Mouse (Mus musculus) MEL-GATA-1-ER (cell line): ENCODE results near the gene Zc3h10.
"Not testable (repeated sequence)": the region's sequence is repeated elsewhere in the genome, so short reads cannot be mapped to it uniquely, and the experiment has no call there.

Experiments
- DNase-seq: peaks from one replicate; pipeline ENCODE4 v3.0.0-alpha.2; 2012; ENCODE audit warnings: low read depth; ENCODE audit errors: extremely low read depth

The Zc3h10 gene

GRCm38 (mm10) chr10:128555567-128555966 lies 8.0 kb upstream of the Zc3h10 start:
- not testable (repeated sequence) for DNase-seq

- not testable (repeated sequence) for DNase-seq
Observed at GRCm38 (mm10) chr10:128550144-128550823, 2.7 kb upstream of the Zc3h10 start.

DNA sequence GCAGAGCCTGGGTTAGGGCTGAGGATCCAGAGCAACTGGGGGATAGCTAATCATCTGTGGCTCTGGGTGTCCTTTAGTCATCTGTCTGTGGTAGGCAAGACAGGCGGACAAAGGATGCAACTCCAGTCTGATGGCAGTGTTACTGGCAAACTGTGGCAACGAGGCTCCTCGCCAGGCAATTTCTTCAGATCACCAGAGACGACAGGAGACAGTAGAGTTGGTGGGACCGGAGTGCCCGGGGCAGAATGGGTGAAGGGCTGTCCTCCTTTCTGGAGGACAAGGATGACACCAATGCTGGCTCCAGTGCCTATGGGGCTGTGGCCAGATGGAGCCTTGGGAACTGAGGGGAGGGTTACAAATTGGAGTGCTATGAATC lies 2.1 kb upstream of the Zc3h10 start:
- DNase-seq = not testable (repeated sequence)

DNA sequence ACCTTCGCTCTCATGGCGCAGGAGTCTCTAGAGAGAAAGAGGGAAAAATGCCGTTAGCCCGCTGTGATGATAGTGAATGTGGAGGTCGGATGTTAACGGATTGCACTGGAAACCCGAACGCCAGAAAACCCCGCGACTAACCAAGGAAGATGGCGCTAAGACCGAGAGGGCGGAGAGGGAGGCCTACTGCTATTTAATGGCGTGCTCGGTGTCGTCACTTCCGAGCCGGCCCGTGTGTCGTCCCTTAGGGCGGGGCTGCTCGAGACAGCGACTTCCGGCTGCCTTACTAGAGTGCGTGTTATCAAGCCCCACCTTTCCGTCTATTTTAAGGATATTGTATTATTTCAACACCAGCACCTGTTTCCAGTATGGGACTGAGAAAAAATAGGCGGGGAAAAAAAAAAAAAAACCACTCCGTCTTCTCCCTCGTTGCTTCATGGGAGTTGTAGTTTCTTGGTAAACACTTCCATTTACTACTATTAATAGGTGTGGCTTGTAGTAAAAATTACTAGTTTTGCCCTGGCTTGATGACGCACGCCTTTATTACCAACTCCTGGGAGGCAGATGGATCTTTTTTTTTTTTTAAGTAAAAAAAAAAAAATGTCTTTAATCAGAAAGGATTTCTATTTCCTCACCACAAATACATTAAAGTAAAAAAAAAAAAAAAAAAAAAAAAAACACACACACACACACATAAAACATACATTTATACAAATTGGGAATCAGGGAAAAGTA lies 1.5 kb upstream of the Zc3h10 start, which contains the start of gene Rpl41:
Rpl41 (minus strand) TSS at position 359 of the 735 bp plus-strand sequence.
- peak; percentile 99 for DNase-seq

DNA sequence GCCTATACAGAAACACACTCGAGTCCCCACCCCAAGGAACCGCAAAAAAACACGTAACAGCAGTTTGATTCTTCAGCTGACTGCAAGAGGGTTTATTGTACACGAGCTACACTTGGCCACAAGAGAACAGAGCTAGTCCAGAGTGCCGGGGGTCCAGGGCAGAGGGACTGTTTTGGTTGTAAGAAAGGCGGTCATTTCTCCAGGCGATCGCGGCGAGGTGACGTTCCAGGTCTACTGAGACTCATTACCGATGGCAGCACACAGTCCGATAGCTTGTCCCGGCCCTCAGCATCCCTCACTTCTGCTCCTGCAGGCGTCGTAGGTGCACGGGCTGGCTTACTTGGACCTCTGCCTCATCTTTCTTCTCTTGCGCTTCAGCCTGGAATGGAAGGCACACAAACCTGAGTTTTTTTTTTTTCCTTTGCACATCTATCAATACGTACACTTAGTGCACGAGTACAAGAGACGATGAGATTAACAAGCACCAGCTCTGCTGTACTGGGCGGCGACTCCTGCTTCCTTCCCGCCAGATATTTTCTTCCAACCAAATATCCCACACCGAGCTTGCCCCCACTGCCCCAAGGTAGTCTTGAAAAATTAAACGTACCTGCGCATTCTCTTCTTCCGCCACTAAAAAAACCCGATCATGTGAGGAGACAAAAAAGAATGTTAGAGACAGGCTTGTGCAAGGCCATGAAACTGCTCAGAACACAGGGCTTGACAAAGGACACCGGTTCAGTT lies 647 bp upstream of the Zc3h10 start:
- DNase-seq = not testable (repeated sequence)

GRCm38 (mm10) chr10:128546787-128547186 lies 787 bp downstream of the Zc3h10 start:
- no peak for DNase-seq

GRCm38 (mm10) chr10:128546361-128546760 lies 1.2 kb downstream of the Zc3h10 start:
- DNase-seq = peak; percentile 67

DNA sequence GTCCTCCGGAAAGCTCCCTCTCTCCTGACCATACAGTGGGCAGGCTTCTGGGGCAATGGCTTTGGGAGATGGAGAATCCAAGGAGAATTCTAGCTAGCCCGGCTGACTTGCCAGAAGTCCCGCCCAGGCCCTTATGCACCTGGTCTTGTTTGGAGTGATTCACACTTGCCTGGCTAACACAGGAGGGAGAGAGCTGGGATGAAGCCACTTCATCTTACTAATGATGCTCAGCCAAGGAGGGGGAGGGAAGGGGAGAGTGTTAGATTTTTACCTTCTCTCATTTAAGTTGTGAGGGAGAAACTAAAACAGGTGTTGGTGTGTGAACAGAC lies 2.0 kb downstream of the Zc3h10 start:
- DNase-seq = no peak

DNA sequence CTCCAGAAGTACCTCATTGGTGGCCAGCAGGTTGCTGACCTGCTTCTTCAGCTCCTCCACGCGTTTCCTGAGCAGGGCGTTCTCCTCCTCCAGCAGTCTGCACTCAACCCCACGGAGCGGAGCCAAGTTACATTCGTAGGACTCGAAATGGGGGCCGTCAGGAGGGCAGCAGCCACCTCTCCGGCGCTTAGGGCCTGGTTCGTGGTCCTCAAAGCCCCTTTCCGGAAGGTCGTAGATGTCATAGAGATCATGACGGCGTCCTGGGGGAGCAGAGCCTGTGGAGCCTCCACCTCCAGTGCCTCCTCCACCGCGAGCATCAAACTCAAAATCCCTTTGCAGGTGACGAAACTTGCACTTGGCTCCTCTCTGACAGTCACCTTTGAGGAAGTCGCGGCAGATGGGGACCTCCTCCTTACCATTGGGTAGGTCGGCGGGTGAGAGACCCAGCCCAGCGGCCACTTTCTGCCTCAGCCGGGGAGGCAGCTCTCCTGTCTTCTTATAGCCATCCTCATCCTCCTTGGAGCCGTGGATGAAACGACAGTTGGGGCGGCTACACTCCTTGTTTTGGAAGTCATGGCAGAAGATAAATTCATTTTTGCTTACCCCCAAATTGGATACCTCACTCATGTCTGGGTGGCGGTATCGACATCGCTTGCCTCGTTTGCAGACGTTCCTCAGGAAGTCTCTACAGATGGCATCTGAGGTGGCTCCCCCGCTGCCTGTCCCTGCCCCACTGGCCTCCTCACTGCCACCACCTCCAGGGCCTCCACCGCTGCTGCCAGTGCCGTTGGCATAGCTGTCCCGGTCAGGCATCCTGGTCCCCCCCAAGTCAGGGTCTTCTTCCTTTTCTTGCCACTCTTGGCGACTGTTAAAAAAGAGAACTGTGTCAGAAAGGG lies 2.7 kb downstream of the Zc3h10 start:
- DNase-seq = no peak

GRCm38 (mm10) chr10:128544151-128544657 lies 3.4 kb downstream of the Zc3h10 start:
- no peak for DNase-seq

DNA sequence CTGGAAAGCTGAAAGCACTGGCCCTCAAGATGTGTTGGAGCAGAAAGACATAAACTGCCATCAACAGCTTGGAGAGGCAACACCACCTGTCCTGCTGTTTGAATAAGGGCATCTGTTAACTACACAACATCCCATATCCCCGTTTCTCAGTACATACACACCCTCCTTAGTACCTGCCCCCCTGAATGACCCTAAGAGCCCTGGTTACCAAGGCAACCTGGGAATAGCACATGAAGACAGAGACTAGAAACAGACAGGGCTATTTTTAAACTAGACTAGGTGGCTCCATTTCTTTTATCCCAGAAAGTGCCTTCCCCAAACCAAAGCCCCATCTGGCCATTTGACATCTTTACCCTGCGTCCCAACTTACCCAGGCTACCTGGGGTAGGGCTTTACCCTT lies 4.5 kb downstream of the Zc3h10 start:
- no peak for DNase-seq

DNA sequence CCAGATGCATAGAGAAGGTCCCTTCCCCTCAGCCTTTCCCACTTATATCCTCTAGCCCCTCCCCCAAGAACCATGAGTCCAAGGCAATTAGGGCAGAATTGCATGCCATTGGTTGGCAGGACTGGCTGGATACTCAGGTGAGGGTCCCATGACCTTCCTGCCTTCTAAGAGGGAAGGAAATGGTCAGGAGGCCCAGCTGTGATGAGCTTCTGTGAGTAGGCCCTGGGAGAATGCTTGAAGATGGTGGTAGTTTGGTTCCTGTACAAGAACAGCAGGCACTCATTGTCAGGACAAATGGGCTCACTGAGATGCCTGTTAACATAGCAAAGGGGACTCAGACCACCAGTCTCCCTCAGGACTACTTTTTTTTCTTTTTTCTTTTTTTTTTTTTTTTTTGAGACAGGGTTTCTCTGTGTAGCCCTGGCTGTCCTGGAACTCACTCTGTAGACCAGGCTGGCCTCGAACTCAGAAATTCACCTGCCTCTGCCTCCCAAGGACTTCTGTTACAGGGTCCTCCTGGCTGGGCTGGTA lies 9.2 kb downstream of the Zc3h10 start:
- no peak for DNase-seq

GRCm38 (mm10) chr10:128536266-128536940 lies 11.2 kb downstream of the Zc3h10 start:
- peak; percentile 96 for DNase-seq

- peak; percentile 71 for DNase-seq
Observed at GRCm38 (mm10) chr10:128535624-128536265, 11.8 kb downstream of the Zc3h10 start.

DNA sequence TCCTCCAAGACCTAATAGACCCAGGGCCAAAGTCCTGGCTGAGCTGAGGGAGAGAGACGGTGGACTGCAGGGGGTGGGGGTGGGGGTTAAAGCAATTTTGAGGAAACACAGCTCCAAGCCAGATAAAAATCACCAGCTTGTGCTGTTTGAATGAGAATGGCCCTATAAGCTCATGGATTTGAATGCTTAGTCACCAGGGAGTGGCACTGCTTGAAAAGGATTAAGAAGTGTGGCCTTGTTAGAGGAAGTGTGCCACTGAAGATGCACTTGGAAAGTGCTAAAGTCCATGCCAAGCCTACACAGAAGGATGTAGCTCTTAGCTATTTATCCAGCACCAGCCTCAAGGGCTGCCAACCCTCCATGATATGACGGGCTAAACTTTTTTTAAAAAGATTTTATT lies 12.4 kb downstream of the Zc3h10 start:
- DNase-seq = peak; percentile 68

GRCm38 (mm10) chr10:128526366-128527356 lies 20.9 kb downstream of the Zc3h10 start:
- peak; percentile 23 for DNase-seq

- DNase-seq = peak; percentile 100
Observed at GRCm38 (mm10) chr10:128525671-128526308, 21.8 kb downstream of the Zc3h10 start, which contains the start of gene Esyt1. TSS of gene Esyt1 (minus strand) at chr10:128525871.
